ENCODE assay signal across 16 mouse cellular contexts in the genomic region with DNA sequence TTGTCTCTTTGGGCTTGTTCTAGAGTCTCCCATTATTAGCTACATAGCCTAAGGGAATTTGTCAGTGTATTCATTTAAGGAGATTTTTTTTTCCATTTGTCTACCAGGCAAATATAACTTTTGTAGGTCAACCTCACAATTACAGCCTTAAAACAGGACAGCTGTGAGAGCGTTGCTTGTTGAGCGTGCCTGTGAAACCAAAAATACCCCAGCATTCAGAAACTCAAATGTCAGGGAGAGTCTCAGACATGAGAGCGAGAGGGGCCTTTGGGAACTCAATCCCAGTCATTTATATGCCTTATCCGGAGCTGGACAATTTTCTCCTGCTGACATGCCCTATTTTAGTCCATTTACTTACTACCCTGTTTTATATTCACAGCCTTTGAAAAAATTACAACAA.
"Had no signal": no experiment of that assay in that cellular context is flagged by ENCODE, and none has a peak within 500 bp of the region (broad histone marks: within the 10 kb centered on the region; RNA-seq: fewer than 3 reads in every experiment).

No protein-coding gene starts in this region.

- DNase-seq: kidney, adult 18-20 months; kidney, adult 9 months; kidney, postnatal 10 days; kidney, postnatal 36 days; left cerebral cortex, postnatal 4 days; liver, postnatal 0 days; lung, embryonic 14.5 days; right cerebral cortex, adult 18-20 months; right cerebral cortex, postnatal 14 days; spleen, adult 18-20 months; thymus, postnatal 25 days had no signal

- H3K27ac ChIP-seq: limb, embryonic 12.5 days; limb, embryonic 15.5 days; liver, embryonic 14.5 days; midbrain, embryonic 12.5 days; stomach, embryonic 15.5 days had no signal

- H3K4me3 ChIP-seq: limb, embryonic 12.5 days; limb, embryonic 15.5 days; midbrain, embryonic 12.5 days; stomach, embryonic 15.5 days had no signal

- H3K4me1 ChIP-seq: limb, embryonic 12.5 days; limb, embryonic 15.5 days; stomach, embryonic 15.5 days had no signal
